Mouse (Mus musculus): ENCODE measurements at regions not wholly inside any gene's neighbourhood (a gene's known extent, or its start where the extent isn't known, plus 50 kb on each side); places are given as distances from the start of the nearest gene placed in this dataset.

DNA sequence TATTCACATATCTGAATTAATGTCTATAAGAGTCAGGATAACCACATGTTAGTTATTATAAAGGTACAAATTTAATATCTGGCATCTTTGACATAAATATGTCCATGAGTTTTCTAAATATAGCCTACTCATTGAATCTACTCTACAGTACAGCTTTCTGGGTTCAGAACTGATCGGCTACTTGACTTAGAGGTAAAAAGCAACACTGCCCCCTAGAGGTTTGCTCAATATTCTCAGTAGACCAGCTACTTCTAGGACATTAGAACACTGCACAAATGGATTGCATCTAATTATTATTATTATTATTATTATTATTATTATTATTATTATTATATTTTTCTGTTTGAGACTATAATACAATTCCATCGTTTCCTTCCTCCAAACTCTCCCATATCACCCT is 418.8 kb upstream of the Tpm3-rs7 start:
- Histone ChIP-seq H3K27ac (ENCODE audit: low read depth, low read length) (no peak overlapping the region), H3K4me2 (ENCODE audit: low read depth, low read length, poor library complexity, severe bottlenecking) (no peak overlapping the region), H3K4me1 (ENCODE audit: insufficient read depth, low read length) (no peaks in the 10 kb centered on the region), H3K27me3 (ENCODE audit: insufficient read depth, low read length) (no peaks in the 10 kb centered on the region), H3K36me3 (ENCODE audit: insufficient read depth, low read length) (no peaks in the 10 kb centered on the region), H3K9ac (replicated peaks; ENCODE audit: low read length, poor library complexity, severe bottlenecking) (no peak overlapping the region), H3K4me3 (ENCODE audit: low read depth, low read length) (no peak overlapping the region), H3K9me3 (ENCODE audit: low read length) (no peaks in the 10 kb centered on the region)
- whole genome bisulfite sequencing = 45% methylated on average over 2 of the region's 2 CpGs
- peak; percentile 64 for DNase-seq (ENCODE audit: low spot score)
- ATAC-seq (ENCODE audit: low FRiP score) = no peak
- peak; percentile 43 for TF ChIP-seq CTCF (IDR thresholded peaks at IDR 0.05)

DNA sequence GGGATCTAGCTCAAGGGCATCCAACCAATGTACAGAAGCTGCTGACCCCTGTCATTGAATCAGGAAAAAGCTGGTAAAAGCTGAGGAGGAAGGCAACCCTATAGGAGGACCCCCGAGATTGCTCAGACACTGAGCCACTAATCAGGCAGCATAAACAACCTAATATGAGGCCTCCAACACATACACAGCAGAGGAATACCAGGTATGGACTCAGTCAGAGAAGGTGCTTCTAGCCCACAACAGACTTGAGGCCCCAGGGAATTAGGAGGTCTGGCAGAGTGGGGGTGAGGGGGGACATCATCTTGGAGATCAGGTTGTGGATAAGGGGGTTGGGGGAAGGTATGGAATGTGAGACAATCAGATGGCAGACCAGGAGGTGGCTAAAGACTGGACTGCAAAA is 413.2 kb upstream of the Tpm3-rs7 start:
- no peak overlapping the region for H3K4me3 ChIP-seq (ENCODE audit: low read depth, low read length)
- H3K4me1 ChIP-seq (ENCODE audit: insufficient read depth, low read length) = no peaks in the 10 kb centered on the region
- H3K9me3 ChIP-seq (ENCODE audit: low read length) = no peaks in the 10 kb centered on the region
- TF ChIP-seq CTCF (IDR thresholded peaks at IDR 0.05) = no peak
- no peak overlapping the region for H3K27ac ChIP-seq (ENCODE audit: low read depth, low read length)
- ATAC-seq (ENCODE audit: low FRiP score) (no peak), DNase-seq (ENCODE audit: low spot score) (no peak)
- no peaks in the 10 kb centered on the region for H3K27me3 ChIP-seq (ENCODE audit: insufficient read depth, low read length)
- no peak overlapping the region for H3K9ac ChIP-seq (replicated peaks; ENCODE audit: low read length, poor library complexity, severe bottlenecking)
- no peaks in the 10 kb centered on the region for H3K36me3 ChIP-seq (ENCODE audit: insufficient read depth, low read length)
- WGBS = 81% methylated on average over 1 of the region's 1 CpGs
- no peak overlapping the region for H3K4me2 ChIP-seq (ENCODE audit: low read depth, low read length, poor library complexity, severe bottlenecking)

DNA sequence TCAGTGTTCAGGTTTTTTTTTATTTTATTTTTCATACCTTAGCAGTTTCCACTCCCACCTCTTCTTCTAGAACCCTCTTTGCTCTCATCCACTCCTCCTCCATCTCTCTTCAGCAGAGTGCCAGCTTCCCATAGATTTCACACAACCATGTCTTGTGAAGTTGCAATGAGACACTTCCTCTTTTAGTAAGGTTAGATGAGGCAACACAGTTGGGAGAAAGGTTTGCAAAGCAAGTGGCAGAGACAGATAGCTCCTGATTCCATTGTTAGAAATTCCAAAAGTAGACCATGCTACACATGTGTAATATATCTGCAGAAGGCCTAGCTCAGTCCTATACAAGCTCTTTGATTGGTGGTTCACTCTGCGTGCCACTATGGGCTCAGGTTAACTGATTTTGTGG is 397.3 kb upstream of the Tpm3-rs7 start:
- H3K9me3 ChIP-seq (ENCODE audit: low read length) = no peaks in the 10 kb centered on the region
- no peaks in the 10 kb centered on the region for H3K27me3 ChIP-seq (ENCODE audit: insufficient read depth, low read length)
- H3K27ac ChIP-seq (ENCODE audit: low read depth, low read length) = no peak overlapping the region
- DNase-seq (ENCODE audit: low spot score) (no peak), ATAC-seq (ENCODE audit: low FRiP score) (no peak)
- H3K4me1 ChIP-seq (ENCODE audit: insufficient read depth, low read length) = no peaks in the 10 kb centered on the region
- H3K4me3 ChIP-seq (ENCODE audit: low read depth, low read length) = no peak overlapping the region
- no peak overlapping the region for H3K4me2 ChIP-seq (ENCODE audit: low read depth, low read length, poor library complexity, severe bottlenecking)
- no peak for TF ChIP-seq CTCF (IDR thresholded peaks at IDR 0.05)
- 97% methylated on average over 1 of the region's 1 CpGs for WGBS
- no peaks in the 10 kb centered on the region for H3K36me3 ChIP-seq (ENCODE audit: insufficient read depth, low read length)
- H3K9ac ChIP-seq (replicated peaks; ENCODE audit: low read length, poor library complexity, severe bottlenecking) = no peak overlapping the region
